Mouse (Mus musculus) left cerebral cortex, adult 8-10 months (tissue): ENCODE results near the gene Cdk6. TPM values are rescaled to one million over a fixed set of nuclear protein-coding genes. Genes with fewer than 3 reads are reported as not detected.

Source experiments
- DNase-seq, 2 experiments: peaks; one replicate each; pipeline ENCODE4 v3.0.0; 2022; ENCODE audit warnings: low spot score in 2 of 2
- total RNA-seq, 4 experiments: library from RNA; stranded (reverse); gene quantifications; 2 replicates each; pipeline ENCODE4 v1.2.4; 2022

The Cdk6 gene
- total RNA-seq, 4 experiments from 2014 or later, result 2.4 to 6.4 (median 3.8) TPM

DNA sequence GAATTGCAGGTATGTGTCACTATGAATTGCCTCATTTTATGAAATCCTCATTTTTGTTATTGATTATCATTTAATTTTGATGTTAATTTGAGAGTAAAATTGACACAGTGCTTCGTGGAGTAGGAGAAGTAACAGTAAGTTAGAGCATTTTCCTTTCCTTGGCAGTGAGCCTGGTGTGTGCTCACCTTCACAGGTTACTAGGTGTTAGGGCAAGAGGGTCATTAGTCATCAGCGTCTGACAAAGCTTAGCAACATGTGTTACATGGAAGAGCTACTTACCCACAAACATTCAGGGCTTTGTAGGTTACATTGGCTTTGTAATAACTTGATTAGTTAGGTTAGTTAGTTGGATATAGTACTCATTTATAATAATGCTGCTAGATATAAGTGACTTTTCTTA, 212.9 kb downstream of the Cdk6 start:
- no peak for DNase-seq

GRCm38 (mm10) chr5:3571266-3571665, 230.0 kb downstream of the Cdk6 start, which contains the start of gene 1700109H08Rik:
Gene 1700109H08Rik, plus strand, starts transcription at chr5:3571566.
- DNase-seq, result no peak

DNA sequence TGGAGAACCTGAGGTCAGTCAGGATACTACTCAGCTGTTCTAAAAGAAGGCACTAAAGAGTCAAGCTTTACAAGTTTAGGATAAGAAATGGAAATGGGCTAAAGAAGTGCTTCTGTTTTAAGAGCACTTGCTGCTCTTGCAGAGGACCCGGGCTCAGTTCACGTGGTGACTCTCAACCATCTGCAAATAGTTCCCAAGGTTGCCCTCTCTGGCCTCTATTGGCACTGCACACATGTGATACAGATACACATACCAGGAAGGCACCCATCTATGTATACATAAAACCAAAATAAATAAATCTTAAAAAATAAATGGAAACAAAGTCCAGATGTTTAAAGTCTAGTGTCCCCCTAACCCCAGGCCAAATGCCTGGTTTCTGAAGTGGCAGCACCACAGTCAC, 233.5 kb downstream of the Cdk6 start:
- no peak for DNase-seq

- DNase-seq, result no peak
Observed at GRCm38 (mm10) chr5:3577939-3578338, 236.7 kb downstream of the Cdk6 start.

DNA sequence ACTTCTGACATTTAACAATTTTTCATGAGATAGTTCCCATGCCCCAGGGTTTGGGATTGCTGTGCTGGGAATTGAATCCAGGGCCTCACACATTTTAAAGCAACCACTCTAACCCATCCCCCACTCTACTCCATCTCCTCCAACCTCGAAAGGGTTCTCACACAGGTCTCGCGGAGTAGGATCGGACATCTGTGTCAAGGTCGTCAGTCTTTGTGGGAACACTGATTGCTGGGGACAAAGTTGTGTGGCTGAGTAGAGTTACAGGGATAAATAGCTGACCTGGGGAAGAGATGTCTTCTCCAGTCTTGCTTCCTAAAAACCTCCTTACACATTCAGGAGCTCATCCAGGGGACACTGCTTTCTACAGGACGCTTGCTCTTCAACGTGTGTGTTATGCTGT, 237.8 kb downstream of the Cdk6 start:
- DNase-seq, result no peak

Other genes starting within 250 kb of the Cdk6 start
- 10 to 100 TPM; 37.5 to 44.9 (median 41.4) TPM for gene Fam133b, start 202.3 kb downstream of the Cdk6 start, total RNA-seq
- 1 to 10 TPM; 3.2 to 7.2 (median 4.6) TPM for gene 1700109H08Rik, start 230.1 kb downstream of the Cdk6 start, total RNA-seq